Mouse (Mus musculus): ENCODE results near the gene Npas3.

Npas3 gene

GRCm38 (mm10) chr12:53881684-53882083 is 633.2 kb downstream of the Npas3 start:
- no peak for DNase-seq

- DNase-seq = no peak
Measured at GRCm38 (mm10) chr12:53882863-53883262, 634.4 kb downstream of the Npas3 start.

- no peak for DNase-seq
Measured at GRCm38 (mm10) chr12:53888624-53889023, 640.1 kb downstream of the Npas3 start.

GRCm38 (mm10) chr12:53895909-53896308 is 647.4 kb downstream of the Npas3 start:
- DNase-seq = no peak

GRCm38 (mm10) chr12:53908761-53909160 is 660.3 kb downstream of the Npas3 start:
- no peak for DNase-seq

- DNase-seq = no peak
Measured at GRCm38 (mm10) chr12:53910192-53910591, 661.7 kb downstream of the Npas3 start.

- DNase-seq = no peak
Measured at GRCm38 (mm10) chr12:53922153-53922552, 673.7 kb downstream of the Npas3 start.

- DNase-seq = no peak
Measured at GRCm38 (mm10) chr12:53948826-53949225, 700.3 kb downstream of the Npas3 start.

GRCm38 (mm10) chr12:53962004-53962403 is 713.5 kb downstream of the Npas3 start:
- no peak for DNase-seq

- DNase-seq = no peak
Measured at GRCm38 (mm10) chr12:53963534-53963933, 715.1 kb downstream of the Npas3 start.

- no peak for DNase-seq
Measured at GRCm38 (mm10) chr12:53969378-53970174, 721.1 kb downstream of the Npas3 start.

- no peak for DNase-seq
Measured at GRCm38 (mm10) chr12:53970721-53971120, 722.2 kb downstream of the Npas3 start.

GRCm38 (mm10) chr12:53973414-53973813 is 724.9 kb downstream of the Npas3 start:
- peak; percentile 26 to 41 for DNase-seq

- DNase-seq = no peak
Measured at GRCm38 (mm10) chr12:53981575-53982507, 733.4 kb downstream of the Npas3 start.

- DNase-seq = no peak
Measured at GRCm38 (mm10) chr12:53983946-53984345, 735.5 kb downstream of the Npas3 start.

GRCm38 (mm10) chr12:53985851-53986842 is 737.7 kb downstream of the Npas3 start:
- DNase-seq = no peak

GRCm38 (mm10) chr12:53992411-53992810 is 743.9 kb downstream of the Npas3 start:
- DNase-seq = peak in 1 of 2 experiments; percentile 24

- no peak for DNase-seq
Measured at GRCm38 (mm10) chr12:53995710-53996109, 747.2 kb downstream of the Npas3 start.

GRCm38 (mm10) chr12:53997141-53997540 is 748.7 kb downstream of the Npas3 start:
- DNase-seq = no peak

GRCm38 (mm10) chr12:53999647-54000637 is 751.5 kb downstream of the Npas3 start:
- no peak for DNase-seq

GRCm38 (mm10) chr12:54002496-54002895 is 754.0 kb downstream of the Npas3 start:
- no peak for DNase-seq

Data from lung, postnatal 4 days (tissue).